Mouse (Mus musculus): Measurements from ENCODE around the gene Eif3d. TPM values are rescaled to one million over a fixed set of nuclear protein-coding genes. Genes with fewer than 3 reads are reported as not detected.
A peak's percentile ranks its signal among the peaks of the same experiment; 100 is the strongest.

The Eif3d gene
- polyA plus RNA-seq, 1 experiment from 2014 or later, result 162 TPM

DNA sequence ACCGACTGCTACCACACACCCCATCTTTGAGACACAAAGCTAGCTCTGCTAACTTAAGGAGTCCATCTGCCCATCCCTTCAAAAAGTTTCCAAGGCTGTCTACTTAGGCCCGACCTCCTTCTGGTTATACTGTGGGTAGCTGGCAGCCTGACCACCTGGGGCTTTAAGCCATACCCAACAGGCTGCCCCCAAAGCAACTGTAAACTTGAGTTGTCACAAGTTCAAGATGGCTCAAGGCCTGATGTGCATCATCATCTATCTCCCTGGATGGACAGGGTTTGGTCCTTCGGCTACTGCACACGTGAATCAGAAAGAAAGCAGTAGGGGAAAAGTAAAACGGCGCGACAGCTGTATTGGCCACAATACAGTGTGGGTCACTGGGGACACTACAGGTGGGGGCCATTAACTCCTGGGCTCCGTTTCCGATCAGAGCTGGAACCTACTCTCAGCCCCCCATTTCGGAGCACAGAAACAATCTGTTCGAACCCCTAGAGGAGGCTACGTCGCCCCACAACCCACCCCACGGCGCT is 608 bp downstream of the Eif3d start:
- Histone ChIP-seq H3K4me3 (peak overlapping the region; percentile 76), H3K9ac (peak overlapping the region; percentile 92), H3K4me1 (peaks cover 20% of the 10 kb centered on the region), H3K27ac (peak overlapping the region; percentile 99), H3K36me3 (replicated peaks) (peaks cover 27% of the 10 kb centered on the region), H3K27me3 (replicated peaks) (no peaks in the 10 kb centered on the region), H3K4me2 (peak overlapping the region; percentile 88), H3K9me3 (no peaks in the 10 kb centered on the region)
- 2% methylated on average over 15 of the region's 15 CpGs for WGBS
- ATAC-seq (replicated peaks), result peak; percentile 24

DNA sequence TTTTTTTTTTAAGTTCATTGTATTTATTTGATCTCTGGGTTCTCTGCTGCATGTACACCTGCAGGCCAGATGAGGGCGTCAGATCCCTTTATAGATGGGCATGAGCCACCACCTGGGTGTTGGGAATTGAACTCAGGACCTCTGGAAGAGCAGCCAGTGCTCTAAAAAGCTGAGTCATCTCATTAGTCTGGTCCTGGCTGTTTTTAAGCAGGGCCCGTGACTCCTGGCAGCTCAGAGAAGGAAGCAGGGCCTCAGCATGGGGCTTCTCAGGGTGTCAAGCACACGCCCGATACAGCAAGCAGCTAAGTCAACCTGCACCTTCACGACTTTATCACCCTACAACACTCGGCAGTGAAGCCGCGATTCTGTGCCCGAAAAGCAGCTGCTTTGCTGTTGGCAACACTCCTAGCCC is 5.5 kb downstream of the Eif3d start:
- H3K4me3 ChIP-seq, result no peak overlapping the region
- ATAC-seq (replicated peaks), result no peak
- WGBS, result 83% methylated on average over 9 of the region's 9 CpGs
- no peak overlapping the region for H3K4me2 ChIP-seq
- no peak overlapping the region for H3K27ac ChIP-seq
- peaks cover 73% of the 10 kb centered on the region for H3K36me3 ChIP-seq (replicated peaks)
- no peaks in the 10 kb centered on the region for H3K27me3 ChIP-seq (replicated peaks)
- no peak overlapping the region for H3K9ac ChIP-seq
- H3K9me3 ChIP-seq, result no peaks in the 10 kb centered on the region
- peaks cover 12% of the 10 kb centered on the region for H3K4me1 ChIP-seq

DNA sequence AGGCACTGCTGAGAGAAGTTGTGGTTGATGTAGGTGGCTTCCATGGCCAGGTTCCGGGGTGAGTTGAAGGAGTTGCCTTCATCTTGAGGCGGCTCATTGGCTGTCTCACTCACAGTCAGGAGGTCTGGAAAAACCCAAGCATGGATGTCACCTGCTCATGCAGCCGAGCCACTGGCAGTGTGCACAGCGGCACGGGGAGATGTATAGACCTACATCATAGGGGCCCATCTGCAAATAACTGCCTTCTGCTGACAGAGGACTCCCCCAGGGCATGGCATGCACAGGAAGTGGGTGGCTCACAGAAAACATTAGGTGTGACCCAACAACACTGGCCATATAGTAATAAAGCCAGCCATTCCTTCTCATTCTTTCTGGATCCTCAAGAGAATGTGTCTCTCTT is 8.2 kb downstream of the Eif3d start:
- no peaks in the 10 kb centered on the region; the same call in 1 of the 2 replicates for H3K4me1 ChIP-seq
- H3K4me3 ChIP-seq, result no peak overlapping the region
- H3K4me2 ChIP-seq, result no peak overlapping the region
- no peak for ATAC-seq (replicated peaks)
- no peak overlapping the region for H3K27ac ChIP-seq
- no peaks in the 10 kb centered on the region for H3K27me3 ChIP-seq (replicated peaks)
- WGBS, result 96% methylated on average over 5 of the region's 5 CpGs
- no peaks in the 10 kb centered on the region for H3K9me3 ChIP-seq
- no peak overlapping the region for H3K9ac ChIP-seq
- peaks cover 81% of the 10 kb centered on the region for H3K36me3 ChIP-seq (replicated peaks)

DNA sequence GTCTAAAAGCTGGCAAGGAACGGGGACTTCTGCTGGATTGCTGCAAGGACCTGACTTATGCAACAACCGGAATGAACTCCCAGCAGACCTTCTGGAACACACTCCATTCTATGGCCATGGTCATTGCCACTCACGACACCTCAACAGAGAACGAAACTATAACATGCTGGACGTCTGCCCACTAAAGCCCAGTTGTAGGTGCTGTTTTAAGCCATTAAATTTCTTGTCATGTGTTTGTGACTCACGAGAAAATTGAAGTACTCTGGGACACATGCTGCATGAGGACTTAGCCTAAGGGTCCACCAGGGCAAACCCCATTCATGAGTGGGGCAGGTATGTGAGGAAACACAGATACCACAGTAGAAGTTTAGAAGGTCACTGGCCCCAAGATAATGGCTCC is 9.9 kb downstream of the Eif3d start:
- ATAC-seq (replicated peaks), result no peak
- Histone ChIP-seq H3K9ac (no peak overlapping the region), H3K4me1 (peaks cover 6% of the 10 kb centered on the region), H3K9me3 (no peaks in the 10 kb centered on the region), H3K36me3 (replicated peaks) (peaks cover 68% of the 10 kb centered on the region), H3K4me2 (no peak overlapping the region), H3K27ac (no peak overlapping the region), H3K4me3 (no peak overlapping the region), H3K27me3 (replicated peaks) (no peaks in the 10 kb centered on the region)
- WGBS, result 95% methylated on average over 6 of the region's 6 CpGs

DNA sequence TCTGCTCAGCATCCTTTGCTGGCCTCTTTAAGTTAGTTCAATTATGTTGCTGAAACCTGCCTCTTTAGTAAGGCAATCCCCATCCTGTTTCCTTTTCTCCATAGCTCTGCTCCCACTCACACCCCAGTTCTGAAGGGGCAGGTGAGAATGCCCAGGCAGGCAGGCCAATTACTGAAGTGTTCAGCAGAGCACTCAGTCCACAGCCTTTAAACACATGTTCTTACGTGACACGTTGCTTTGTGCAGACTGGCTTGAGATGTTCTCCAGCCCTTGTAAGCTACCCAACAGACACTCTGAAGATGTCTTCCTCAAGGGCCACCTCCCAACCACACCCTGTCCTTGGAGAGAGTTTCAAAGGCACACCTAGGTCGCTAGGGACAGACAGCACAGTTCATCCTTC is 12.5 kb downstream of the Eif3d start:
- no peak overlapping the region for H3K27ac ChIP-seq
- no peak for ATAC-seq (replicated peaks)
- H3K36me3 ChIP-seq (replicated peaks), result peaks cover 43% of the 10 kb centered on the region
- no peak overlapping the region for H3K4me2 ChIP-seq
- no peak overlapping the region for H3K4me3 ChIP-seq
- peaks cover 27% of the 10 kb centered on the region for H3K4me1 ChIP-seq
- H3K27me3 ChIP-seq (replicated peaks), result no peaks in the 10 kb centered on the region
- H3K9me3 ChIP-seq, result no peaks in the 10 kb centered on the region
- H3K9ac ChIP-seq, result no peak overlapping the region
- WGBS, result 67% methylated on average over 3 of the region's 3 CpGs

DNA sequence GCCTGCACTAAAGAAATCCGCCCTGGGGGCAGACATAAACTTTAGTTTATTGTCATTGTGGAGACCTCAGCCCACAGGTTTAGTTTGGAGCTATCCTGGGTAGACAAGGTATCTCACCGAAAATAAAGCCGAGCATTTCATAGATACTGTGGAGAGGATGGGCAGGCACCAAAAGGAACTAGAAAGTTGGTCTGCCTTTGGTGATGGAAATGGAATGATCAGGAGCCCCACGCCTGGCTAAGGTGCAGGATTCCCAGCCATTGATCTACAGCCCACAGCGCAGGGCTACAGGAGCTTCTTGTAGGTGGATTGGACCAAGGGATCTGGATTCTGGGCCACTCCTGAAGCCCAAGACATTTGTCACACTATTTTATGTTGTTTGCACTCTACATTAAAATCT is 13.0 kb downstream of the Eif3d start:
- Histone ChIP-seq H3K4me2 (no peak overlapping the region), H3K36me3 (replicated peaks) (peaks cover 41% of the 10 kb centered on the region), H3K4me1 (peaks cover 27% of the 10 kb centered on the region), H3K4me3 (no peak overlapping the region), H3K27me3 (replicated peaks) (no peaks in the 10 kb centered on the region), H3K9me3 (no peaks in the 10 kb centered on the region), H3K27ac (no peak overlapping the region), H3K9ac (no peak overlapping the region)
- 45% methylated on average over 5 of the region's 5 CpGs for WGBS
- no peak for ATAC-seq (replicated peaks)

DNA sequence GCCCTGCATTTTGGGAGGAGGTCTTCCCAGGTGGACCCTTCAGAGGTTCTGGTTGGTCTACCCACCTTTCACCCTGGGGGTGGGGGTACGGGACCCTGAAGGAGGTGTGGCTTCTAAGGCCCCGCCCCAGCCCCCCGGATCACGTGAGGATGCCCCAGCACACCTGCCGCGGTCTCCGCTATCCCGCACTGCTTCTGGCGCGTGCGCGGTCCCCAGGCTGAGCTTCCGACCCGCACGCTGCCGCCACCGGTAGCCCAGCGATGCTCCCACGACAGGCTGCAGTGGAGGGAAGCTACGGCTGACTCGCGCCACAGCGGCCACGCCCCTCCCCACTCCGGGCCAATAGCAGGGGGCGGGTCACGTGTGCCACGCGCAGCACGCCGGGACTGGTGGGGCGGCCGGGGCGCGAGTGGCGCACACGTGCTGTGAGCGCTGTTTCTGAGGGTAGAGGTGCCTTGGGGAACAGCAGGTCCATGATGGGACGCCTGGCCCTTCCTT is 14.2 kb downstream of the Eif3d start, which contains the start of gene Foxred2:
Gene Foxred2 (minus strand): TSS at position 319 of the 498 bp plus-strand sequence.
- no peaks in the 10 kb centered on the region for H3K27me3 ChIP-seq (replicated peaks)
- peak; percentile 95 for ATAC-seq (replicated peaks)
- peak within 1 kb of the TSS; percentile 52 for H3K9ac ChIP-seq
- no peaks in the 10 kb centered on the region for H3K9me3 ChIP-seq
- H3K4me1 ChIP-seq, result peaks cover 27% of the 10 kb centered on the region
- H3K4me2 ChIP-seq, result peak within 1 kb of the TSS; percentile 73
- peak within 1 kb of the TSS; percentile 68 for H3K27ac ChIP-seq
- H3K4me3 ChIP-seq, result peak within 1 kb of the TSS; percentile 45
- H3K36me3 ChIP-seq (replicated peaks), result peaks cover 36% of the 10 kb centered on the region
- WGBS, result under 1% methylated on average over 39 of the region's 39 CpGs

DNA sequence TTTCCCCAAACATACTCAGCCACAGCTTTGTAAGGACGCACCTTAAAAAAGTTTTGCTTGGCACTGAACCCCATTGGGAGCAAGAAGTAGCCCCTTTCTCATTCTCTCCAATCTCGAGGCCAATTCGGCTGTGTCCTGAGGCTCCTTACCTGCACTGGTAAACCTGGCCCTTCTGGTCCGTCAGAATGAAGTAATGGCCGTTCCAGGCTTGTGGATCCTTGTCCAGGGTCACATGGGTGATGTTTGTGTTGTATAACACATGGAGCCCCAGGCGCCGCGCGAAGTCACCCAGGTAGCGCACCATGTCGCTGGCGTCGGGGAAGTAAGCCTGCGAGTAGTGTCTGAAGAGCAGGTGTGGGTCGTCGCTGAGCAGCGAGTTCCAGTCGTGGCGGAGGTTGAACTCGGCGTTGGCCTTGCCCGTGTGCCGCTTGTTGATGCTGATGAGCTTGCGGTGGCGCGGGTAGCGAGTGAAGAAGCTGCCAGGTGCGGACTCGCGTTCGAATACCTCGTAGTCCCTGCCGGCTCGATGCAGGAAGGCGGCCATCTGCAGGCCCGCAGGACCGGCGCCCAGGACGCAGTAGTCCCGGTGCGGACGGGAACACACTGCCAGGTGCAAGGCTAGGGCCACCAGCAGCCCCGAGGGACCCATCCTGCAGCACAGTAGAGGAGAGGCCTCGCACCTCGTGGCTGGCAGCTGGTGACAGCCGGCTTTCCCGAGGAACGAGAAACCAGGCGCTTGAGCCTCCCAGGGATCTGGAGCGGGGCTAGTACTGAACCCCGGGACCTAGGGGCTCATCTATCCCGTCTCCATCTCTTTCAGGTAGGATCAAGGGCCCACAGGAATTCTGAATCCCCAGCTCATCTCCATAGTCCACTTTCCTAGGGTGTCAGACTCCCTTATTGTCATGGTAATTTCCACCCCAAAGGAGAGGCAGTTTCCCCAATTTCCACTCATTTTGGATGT is 14.9 kb downstream of the Eif3d start:
- Histone ChIP-seq H3K27me3 (replicated peaks) (no peaks in the 10 kb centered on the region), H3K4me1 (peaks cover 27% of the 10 kb centered on the region), H3K4me2 (peak overlapping the region; percentile 73), H3K4me3 (peak overlapping the region; percentile 45), H3K36me3 (replicated peaks) (peaks cover 29% of the 10 kb centered on the region), H3K27ac (peak overlapping the region; percentile 68), H3K9ac (peak overlapping the region; percentile 52), H3K9me3 (no peaks in the 10 kb centered on the region)
- 8% methylated on average over 52 of the region's 52 CpGs for WGBS
- ATAC-seq (replicated peaks), result peak; percentile 70

DNA sequence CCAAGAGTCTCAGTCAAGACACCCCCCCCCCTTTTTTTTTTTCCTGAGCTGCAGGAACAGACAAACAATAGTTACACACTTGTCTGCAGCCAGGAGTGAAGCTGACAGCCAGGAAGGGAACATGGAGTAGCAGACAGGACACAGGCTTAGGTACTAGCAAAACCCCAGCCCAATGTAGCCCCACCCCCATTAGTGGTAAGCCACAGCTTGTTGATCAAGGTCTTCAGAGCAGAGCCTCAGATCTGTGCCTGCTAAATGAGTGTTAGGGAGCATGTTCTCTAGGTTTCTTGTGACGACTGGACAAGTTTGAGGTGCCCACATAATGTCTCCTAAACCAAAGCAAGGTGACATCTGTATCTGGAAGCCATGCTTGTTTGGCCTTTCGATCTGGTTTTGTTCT is 16.3 kb downstream of the Eif3d start:
- H3K9ac ChIP-seq, result no peak overlapping the region
- H3K27ac ChIP-seq, result no peak overlapping the region
- no peak overlapping the region for H3K4me3 ChIP-seq
- H3K4me1 ChIP-seq, result peaks cover 27% of the 10 kb centered on the region
- H3K36me3 ChIP-seq (replicated peaks), result peaks cover 20% of the 10 kb centered on the region
- 90% methylated on average over 2 of the region's 2 CpGs for WGBS
- H3K27me3 ChIP-seq (replicated peaks), result no peaks in the 10 kb centered on the region
- H3K4me2 ChIP-seq, result peak overlapping the region; percentile 23
- ATAC-seq (replicated peaks), result no peak
- no peaks in the 10 kb centered on the region for H3K9me3 ChIP-seq

DNA sequence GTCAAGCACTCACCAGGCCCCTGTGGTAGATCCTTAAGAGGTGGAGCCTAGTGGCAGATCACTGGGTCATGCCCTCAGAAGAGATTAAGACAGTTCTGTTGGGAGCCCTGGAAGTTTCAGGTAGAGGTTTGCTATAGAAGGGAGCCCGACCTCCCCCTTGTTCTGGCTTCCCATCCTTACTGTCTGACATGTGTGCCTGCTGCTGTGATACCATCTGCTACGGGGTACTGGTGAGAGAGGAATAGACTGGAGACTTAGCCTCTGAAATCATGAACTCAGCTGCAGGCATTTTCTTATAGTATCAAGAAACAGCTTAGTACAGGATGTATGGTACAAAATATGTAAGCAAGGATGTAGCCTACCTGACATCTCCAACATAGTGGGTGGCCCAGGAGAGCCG is 17.7 kb downstream of the Eif3d start:
- Histone ChIP-seq H3K27me3 (replicated peaks) (no peaks in the 10 kb centered on the region), H3K9ac (no peak overlapping the region), H3K27ac (no peak overlapping the region), H3K4me1 (peaks cover 27% of the 10 kb centered on the region), H3K4me3 (no peak overlapping the region), H3K4me2 (no peak overlapping the region), H3K9me3 (no peaks in the 10 kb centered on the region), H3K36me3 (replicated peaks) (0 out of 2 replicates have a peak, but pooled peaks cover 15% of the 10 kb centered on the region)
- no peak for ATAC-seq (replicated peaks)
- WGBS, result 88% methylated on average over 3 of the region's 3 CpGs

DNA sequence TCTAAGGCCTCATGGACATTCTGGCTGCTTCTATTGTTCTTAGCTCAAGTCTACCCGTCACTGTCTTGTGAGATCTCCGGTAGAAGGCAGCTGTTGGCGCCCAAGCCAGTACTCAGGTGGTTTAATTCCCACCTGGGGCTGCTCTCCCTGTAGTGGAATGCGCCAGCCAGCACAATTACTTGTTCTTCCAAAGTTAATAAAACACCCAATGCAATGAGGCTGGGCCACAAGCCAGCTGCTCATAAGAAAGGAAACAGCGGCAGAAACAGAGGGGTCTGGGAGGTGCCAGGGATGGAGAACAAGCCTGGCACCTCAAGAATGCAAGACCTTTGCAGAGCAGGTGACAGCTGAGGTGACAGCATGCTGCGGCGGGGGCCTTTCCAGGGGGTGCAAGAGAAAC is 21.6 kb downstream of the Eif3d start:
- ATAC-seq (replicated peaks), result no peak
- Histone ChIP-seq H3K27me3 (replicated peaks) (no peaks in the 10 kb centered on the region), H3K36me3 (replicated peaks) (peaks cover 35% of the 10 kb centered on the region; the same call in 1 of the 2 replicates), H3K9ac (no peak overlapping the region), H3K4me1 (peaks cover 7% of the 10 kb centered on the region), H3K27ac (no peak overlapping the region), H3K4me2 (no peak overlapping the region), H3K4me3 (no peak overlapping the region), H3K9me3 (no peaks in the 10 kb centered on the region)
- WGBS, result 91% methylated on average over 7 of the region's 7 CpGs

DNA sequence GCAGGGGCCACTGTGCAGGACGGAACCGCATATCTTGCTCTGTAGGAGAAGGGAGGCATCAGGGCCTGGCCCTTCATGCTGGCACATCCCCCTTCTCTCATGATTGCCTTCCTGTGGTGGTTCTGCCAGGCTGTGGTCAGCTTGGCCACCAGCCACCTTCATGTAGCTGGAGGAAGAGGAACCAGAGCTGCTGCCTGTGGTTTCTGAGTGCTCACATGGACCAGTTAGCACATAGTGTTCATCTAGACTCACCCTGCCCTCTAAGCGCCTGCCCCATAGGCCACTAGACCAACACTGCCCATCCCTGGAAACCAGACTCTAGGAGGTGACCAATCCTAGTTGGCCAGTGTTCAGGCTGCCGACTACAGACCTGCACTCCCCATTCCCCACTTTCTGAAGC is 24.9 kb downstream of the Eif3d start:
- Histone ChIP-seq H3K9ac (no peak overlapping the region), H3K36me3 (replicated peaks) (peaks cover 37% of the 10 kb centered on the region), H3K27ac (no peak overlapping the region), H3K27me3 (replicated peaks) (no peaks in the 10 kb centered on the region), H3K4me2 (no peak overlapping the region), H3K4me1 (no peaks in the 10 kb centered on the region), H3K4me3 (no peak overlapping the region), H3K9me3 (no peaks in the 10 kb centered on the region)
- WGBS, result 88% methylated on average over 4 of the region's 4 CpGs
- ATAC-seq (replicated peaks), result no peak
